Mouse (Mus musculus) limb, embryonic 13.5 days (tissue): ENCODE data around the gene Hist2h2aa1. TPM values are rescaled to one million over a fixed set of nuclear protein-coding genes. Genes with fewer than 3 reads are reported as not detected.
"Not testable (repeated sequence)": the region's sequence is repeated elsewhere in the genome, so short reads cannot be mapped to it uniquely, and the experiment has no call there.

Source experiments
- ATAC-seq: fragments of 200-750 bp; cut with Nextera tagmentation; 2 replicates; pipeline ENCODE4 v1.8.0; 2017; ENCODE audit warnings: low read depth, moderate number of reproducible peaks, moderate TSS enrichment; ENCODE audit not compliant: low FRiP score
- H3K27ac ChIP-seq: fragments of 300-500 bp; sonication (generic); 2 replicates; pipeline ENCODE4 v1.5.1; 2015; ENCODE audit warnings: inconsistent platforms, mild to moderate bottlenecking, moderate library complexity
- H3K27me3 ChIP-seq: fragments of 300-500 bp; sonication (generic); 2 replicates; pipeline ENCODE4 v1.6.1; 2015; ENCODE audit warnings: mild to moderate bottlenecking, inconsistent platforms
- H3K36me3 ChIP-seq: fragments of 300-500 bp; sonication (generic); 2 replicates; pipeline ENCODE4 v1.6.1; 2015; ENCODE audit warnings: inconsistent platforms, mild to moderate bottlenecking, moderate library complexity
- H3K4me1 ChIP-seq: fragments of 300-500 bp; sonication (generic); 2 replicates; pipeline ENCODE4 v1.6.1; 2015; ENCODE audit warnings: inconsistent platforms
- H3K4me2 ChIP-seq: fragments of 300-500 bp; sonication (generic); replicated peaks from 2 replicates; pipeline ENCODE4 v1.6.1; 2015; ENCODE audit warnings: inconsistent platforms, mild to moderate bottlenecking, moderate library complexity
- H3K4me3 ChIP-seq: fragments of 300-500 bp; sonication (generic); 2 replicates; pipeline ENCODE4 v1.5.1; 2015; ENCODE audit warnings: moderate library complexity, mild to moderate bottlenecking, inconsistent platforms
- H3K9ac ChIP-seq: fragments of 300-500 bp; sonication (generic); 2 replicates; pipeline ENCODE4 v1.6.1; 2015; ENCODE audit warnings: mild to moderate bottlenecking, inconsistent platforms
- H3K9me3 ChIP-seq: fragments of 300-500 bp; sonication (generic); 2 replicates; pipeline ENCODE4 v1.6.1; 2016; ENCODE audit warnings: inconsistent platforms
- WGBS: fragments of 180-500 bp; shearing (Covaris S2); methylation state at CpG from one replicate; pipeline ENCODE4 v1.1.7; 2015; 5-methylcytosine and 5-hydroxymethylcytosine counted together
- polyA plus RNA-seq: library from polyadenylated mRNA; unstranded; fragments of >200 nt; fragmentation: Nextera tagmentation; extraction: Ambion mirVana; gene quantifications from 2 replicates; pipeline ENCODE4 v1.2.1, GENCODE M21; 2015

Gene Hist2h2aa1
- polyA plus RNA-seq, 1 experiment from 2014 or later: 19.0 TPM

GRCm38 (mm10) chr3:96262979-96263550 is 17.8 kb downstream of the Hist2h2aa1 start, which contains the start of gene Hist2h4:
Hist2h4 (minus strand) TSS chr3:96263311.
- peak; percentile 88 for ATAC-seq
- Histone ChIP-seq H3K27me3 (no peaks in the 10 kb centered on the region), H3K9me3 (no peaks in the 10 kb centered on the region), H3K27ac (peak within 1 kb of the TSS; percentile 98), H3K36me3 (no peaks in the 10 kb centered on the region), H3K9ac (peak within 1 kb of the TSS; percentile 80), H3K4me2 (peak within 1 kb of the TSS; percentile 77), H3K4me3 (peak within 1 kb of the TSS; percentile 62), H3K4me1 (peaks cover 26% of the 10 kb centered on the region)
- WGBS: under 1% methylated on average over 40 of the region's 40 CpGs

GRCm38 (mm10) chr3:96263558-96264403 is 18.5 kb downstream of the Hist2h2aa1 start:
- Histone ChIP-seq H3K27me3 (no peaks in the 10 kb centered on the region), H3K4me2 (peak overlapping the region; percentile 77), H3K4me1 (peaks cover 26% of the 10 kb centered on the region), H3K27ac (peak overlapping the region; percentile 98), H3K9ac (peak overlapping the region; percentile 73), H3K36me3 (no peaks in the 10 kb centered on the region), H3K4me3 (peak overlapping the region; percentile 62), H3K9me3 (no peaks in the 10 kb centered on the region)
- WGBS: 9% methylated on average over 27 of the region's 27 CpGs
- 0 out of 2 replicates have a peak, but pooled peaks have one; percentile 2 for ATAC-seq

DNA sequence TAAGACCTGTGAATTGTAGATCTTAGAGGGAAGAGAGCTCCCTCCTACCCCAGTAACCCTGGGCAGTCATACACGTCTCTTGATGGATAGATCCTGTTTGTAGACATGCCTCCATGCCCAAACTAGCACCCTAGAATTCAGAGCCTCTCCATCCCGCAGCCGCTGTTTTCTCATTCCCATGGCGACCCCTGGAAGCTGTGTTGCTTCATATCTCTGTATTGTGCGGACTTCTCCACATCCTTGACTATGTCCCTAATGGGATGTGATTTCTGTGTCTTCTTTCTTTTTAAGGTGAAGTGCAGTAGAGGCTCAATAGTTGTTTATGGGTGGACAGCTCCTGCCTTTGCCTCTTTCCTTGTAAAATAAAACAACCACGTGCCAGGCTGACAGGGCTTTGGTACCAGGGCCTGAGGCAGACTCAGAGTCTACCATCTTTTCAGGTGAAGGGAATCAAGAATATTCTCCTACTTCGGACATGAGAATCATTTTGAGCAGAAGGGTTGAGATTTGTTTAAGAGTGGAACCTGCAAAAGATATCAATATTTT is 19.2 kb downstream of the Hist2h2aa1 start:
- no peaks in the 10 kb centered on the region for H3K36me3 ChIP-seq
- peak overlapping the region; percentile 98 for H3K27ac ChIP-seq
- H3K9ac ChIP-seq: peak overlapping the region; percentile 73
- peaks cover 26% of the 10 kb centered on the region for H3K4me1 ChIP-seq
- peak overlapping the region; percentile 77 for H3K4me2 ChIP-seq
- no peaks in the 10 kb centered on the region for H3K27me3 ChIP-seq
- peak overlapping the region; percentile 62 for H3K4me3 ChIP-seq
- 77% methylated on average over 7 of the region's 7 CpGs for WGBS
- no peak for ATAC-seq
- no peaks in the 10 kb centered on the region for H3K9me3 ChIP-seq

GRCm38 (mm10) chr3:96266132-96266710 is 20.9 kb downstream of the Hist2h2aa1 start:
- no peaks in the 10 kb centered on the region for H3K9me3 ChIP-seq
- no peak for ATAC-seq
- H3K27me3 ChIP-seq: no peaks in the 10 kb centered on the region
- H3K4me1 ChIP-seq: peaks cover 26% of the 10 kb centered on the region
- no peak overlapping the region for H3K9ac ChIP-seq
- H3K27ac ChIP-seq: no peak overlapping the region
- no peak overlapping the region for H3K4me2 ChIP-seq
- WGBS: 91% methylated on average over 8 of the region's 8 CpGs
- no peaks in the 10 kb centered on the region for H3K36me3 ChIP-seq
- no peak overlapping the region for H3K4me3 ChIP-seq

DNA sequence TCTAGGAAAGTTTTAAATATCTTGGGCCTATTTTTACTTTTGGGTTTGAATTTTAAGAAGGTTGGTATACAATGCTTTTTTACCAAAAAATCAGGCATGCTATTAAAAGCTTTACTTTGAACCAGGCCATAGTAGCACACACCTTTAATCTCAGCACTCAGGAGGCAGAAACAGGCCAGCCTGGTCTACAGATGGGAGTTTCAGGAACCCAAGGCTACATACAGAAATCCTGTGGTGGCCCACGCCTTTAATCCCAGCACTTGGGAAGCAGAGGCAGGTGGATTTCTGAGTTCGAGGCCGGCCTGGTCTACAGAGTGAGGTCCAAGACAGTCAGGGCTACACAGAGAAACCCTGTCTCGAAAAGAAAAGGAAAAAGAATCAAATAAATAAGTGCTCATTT is 22.2 kb downstream of the Hist2h2aa1 start:
- WGBS: 81% methylated on average over 4 of the region's 4 CpGs
- peaks cover 17% of the 10 kb centered on the region for H3K4me1 ChIP-seq
- no peak overlapping the region for H3K9ac ChIP-seq
- no peak overlapping the region for H3K4me3 ChIP-seq
- peak overlapping the region; percentile 93 for H3K27ac ChIP-seq
- H3K9me3 ChIP-seq: no peaks in the 10 kb centered on the region
- H3K27me3 ChIP-seq: no peaks in the 10 kb centered on the region
- no peak for ATAC-seq
- no peaks in the 10 kb centered on the region for H3K36me3 ChIP-seq
- H3K4me2 ChIP-seq: peak overlapping the region; percentile 84

DNA sequence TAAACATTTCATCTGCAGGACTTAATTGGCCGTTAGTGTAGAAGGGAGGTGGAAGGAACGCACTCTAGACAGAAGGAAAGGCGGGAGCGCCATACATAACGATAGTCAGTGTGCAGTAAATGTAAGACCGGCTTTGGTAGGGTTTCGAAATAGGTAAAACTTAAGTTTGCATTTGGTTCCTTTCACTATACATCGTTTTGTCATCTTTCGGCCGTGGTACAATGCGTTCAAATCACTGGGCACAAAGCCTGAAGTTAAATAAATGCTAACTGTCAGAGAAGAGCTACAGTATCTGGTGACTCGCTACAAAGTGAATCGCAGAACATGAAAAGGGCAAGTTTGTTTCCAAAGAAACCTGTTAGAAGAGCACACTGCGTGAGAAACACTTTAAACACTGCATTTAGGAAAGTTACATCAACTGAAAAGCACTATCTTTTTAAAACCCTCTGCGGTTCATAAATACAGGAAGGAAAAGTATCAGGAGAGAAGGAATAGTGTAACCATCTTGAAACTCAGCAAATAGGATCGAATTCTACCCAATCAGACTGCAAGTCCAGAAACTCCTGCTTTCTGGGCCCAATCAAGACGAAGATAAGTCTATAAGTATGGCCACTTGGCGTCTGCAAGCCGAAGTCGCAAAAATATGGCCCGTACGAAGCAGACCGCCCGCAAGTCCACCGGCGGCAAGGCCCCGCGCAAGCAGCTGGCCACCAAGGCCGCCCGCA is 22.9 kb downstream of the Hist2h2aa1 start, which contains the start of gene Hist2h3b:
Gene Hist2h3b (plus strand): TSS at position 604 of the 725 bp plus-strand sequence.
- H3K36me3 ChIP-seq: no peaks in the 10 kb centered on the region
- H3K4me1 ChIP-seq: peaks cover 17% of the 10 kb centered on the region
- no peaks in the 10 kb centered on the region for H3K9me3 ChIP-seq
- peak within 1 kb of the TSS; percentile 97 for H3K27ac ChIP-seq
- ATAC-seq: peak; percentile 81
- H3K27me3 ChIP-seq: no peaks in the 10 kb centered on the region
- H3K4me3 ChIP-seq: peak within 1 kb of the TSS; percentile 59
- peak within 1 kb of the TSS; percentile 78 for H3K9ac ChIP-seq
- peak within 1 kb of the TSS; percentile 84 for H3K4me2 ChIP-seq
- WGBS: 23% methylated on average over 30 of the region's 30 CpGs

DNA sequence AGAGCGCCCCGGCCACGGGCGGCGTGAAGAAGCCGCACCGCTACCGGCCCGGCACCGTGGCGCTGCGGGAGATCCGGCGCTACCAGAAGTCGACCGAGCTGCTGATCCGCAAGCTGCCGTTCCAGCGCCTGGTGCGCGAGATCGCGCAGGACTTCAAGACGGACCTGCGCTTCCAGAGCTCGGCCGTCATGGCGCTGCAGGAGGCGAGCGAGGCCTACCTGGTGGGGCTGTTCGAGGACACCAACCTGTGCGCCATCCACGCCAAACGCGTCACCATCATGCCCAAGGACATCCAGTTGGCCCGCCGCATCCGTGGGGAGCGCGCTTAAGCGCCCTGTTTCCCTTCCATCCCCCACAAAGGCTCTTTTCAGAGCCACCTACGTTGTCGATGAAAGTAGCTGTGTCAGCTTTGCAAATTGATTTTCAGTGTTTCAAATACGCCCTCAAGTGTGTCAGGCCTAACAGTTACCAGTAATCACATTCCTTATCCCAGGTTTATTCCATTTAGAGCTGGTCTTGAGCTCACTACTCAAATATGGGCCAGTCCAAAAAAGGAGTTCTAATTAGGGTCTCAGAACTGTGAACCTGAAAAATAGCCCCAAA is 23.6 kb downstream of the Hist2h2aa1 start:
- H3K4me3 ChIP-seq: peak overlapping the region; percentile 59
- not testable (repeated sequence) for H3K36me3 ChIP-seq, H3K9me3 ChIP-seq, H3K27me3 ChIP-seq
- peak overlapping the region; percentile 97 for H3K27ac ChIP-seq
- peak; percentile 22 for ATAC-seq
- peaks cover 14% of the 10 kb centered on the region for H3K4me1 ChIP-seq
- 0% methylated on average over 11 of the region's 44 CpGs for WGBS
- peak overlapping the region; percentile 84 for H3K4me2 ChIP-seq
- peak overlapping the region; percentile 78 for H3K9ac ChIP-seq

DNA sequence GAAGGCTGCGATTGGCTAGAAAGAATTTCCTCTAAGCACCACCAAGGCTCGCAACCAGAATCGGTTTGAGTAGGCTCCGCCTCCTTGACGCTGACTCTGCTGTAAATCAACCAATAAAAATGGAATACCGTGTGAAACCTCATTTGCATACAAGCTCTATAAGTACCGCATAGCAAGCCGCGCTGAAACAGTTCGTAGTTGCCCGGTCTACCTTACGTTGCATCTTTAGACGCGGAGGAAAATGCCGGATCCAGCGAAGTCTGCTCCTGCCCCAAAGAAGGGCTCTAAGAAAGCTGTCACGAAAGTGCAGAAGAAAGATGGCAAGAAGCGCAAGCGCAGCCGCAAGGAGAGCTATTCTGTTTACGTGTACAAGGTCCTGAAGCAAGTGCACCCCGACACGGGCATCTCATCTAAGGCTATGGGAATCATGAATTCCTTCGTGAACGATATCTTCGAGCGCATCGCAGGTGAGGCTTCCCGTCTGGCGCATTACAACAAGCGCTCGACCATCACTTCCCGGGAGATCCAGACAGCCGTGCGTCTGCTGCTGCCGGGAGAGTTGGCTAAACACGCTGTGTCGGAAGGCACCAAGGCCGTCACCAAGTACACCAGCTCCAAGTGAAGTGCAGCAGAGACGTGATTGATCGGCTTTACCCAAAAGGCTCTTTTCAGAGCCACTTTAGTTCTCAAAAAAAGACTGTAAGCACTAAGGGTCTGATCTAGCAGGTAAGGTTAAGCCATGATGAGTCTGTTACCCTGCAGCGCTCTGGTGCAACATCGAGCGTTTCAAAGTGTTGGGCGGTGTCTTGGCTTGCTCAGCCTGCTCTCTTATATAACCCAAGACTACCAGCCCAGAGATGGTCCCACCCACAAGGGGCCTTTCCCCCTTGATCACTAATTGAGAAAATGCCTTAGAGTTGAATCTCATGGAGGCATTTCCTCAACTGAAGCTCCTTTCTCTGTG is 24.5 kb downstream of the Hist2h2aa1 start, which contains the start of gene Hist2h2bb:
Gene Hist2h2bb (plus strand): TSS at position 242 of the 964 bp plus-strand sequence.
- under 1% methylated on average over 45 of the region's 45 CpGs for WGBS
- ATAC-seq: peak; percentile 98
- peak within 1 kb of the TSS; percentile 84 for H3K9ac ChIP-seq
- peak within 1 kb of the TSS; percentile 97 for H3K27ac ChIP-seq
- no peaks in the 10 kb centered on the region for H3K9me3 ChIP-seq
- no peaks in the 10 kb centered on the region for H3K27me3 ChIP-seq
- peak within 1 kb of the TSS; percentile 59 for H3K4me3 ChIP-seq
- peak within 1 kb of the TSS; percentile 84 for H3K4me2 ChIP-seq
- H3K4me1 ChIP-seq: peaks cover 5% of the 10 kb centered on the region
- no peaks in the 10 kb centered on the region for H3K36me3 ChIP-seq

- Histone ChIP-seq H3K4me2 (no peak overlapping the region), H3K27ac (no peak overlapping the region), H3K9ac (no peak overlapping the region), H3K27me3 (no peaks in the 10 kb centered on the region), H3K9me3 (no peaks in the 10 kb centered on the region), H3K4me3 (no peak overlapping the region), H3K36me3 (no peaks in the 10 kb centered on the region), H3K4me1 (peaks cover 6% of the 10 kb centered on the region; the same call in 1 of the 2 replicates)
- WGBS: 90% methylated on average over 17 of the region's 17 CpGs
- ATAC-seq: no peak
Observed at GRCm38 (mm10) chr3:96273591-96274465, 28.5 kb downstream of the Hist2h2aa1 start.

- no peaks in the 10 kb centered on the region for H3K36me3 ChIP-seq
- H3K9ac ChIP-seq: peak overlapping the region; percentile 73
- peak overlapping the region; percentile 81 for H3K4me2 ChIP-seq
- H3K4me3 ChIP-seq: peak overlapping the region; percentile 52
- ATAC-seq: no peak
- H3K9me3 ChIP-seq: no peaks in the 10 kb centered on the region
- peaks cover 6% of the 10 kb centered on the region; the same call in 1 of the 2 replicates for H3K4me1 ChIP-seq
- H3K27me3 ChIP-seq: peaks cover 3% of the 10 kb centered on the region
- peak overlapping the region; percentile 88 for H3K27ac ChIP-seq
- WGBS: 19% methylated on average over 8 of the region's 8 CpGs
Observed at GRCm38 (mm10) chr3:96277428-96277799, 32.1 kb downstream of the Hist2h2aa1 start.
